Mouse (Mus musculus) bone marrow, adult 2 months (tissue): ENCODE data around the gene Sbf2. TPM values are rescaled to one million over a fixed set of nuclear protein-coding genes. Genes with fewer than 3 reads are reported as not detected.
A peak's percentile ranks its signal among the peaks of the same experiment; 100 is the strongest.

Source experiments
- H3K27ac ChIP-seq: fragments of 200-500 bp; 2 replicates; pipeline ENCODE4 v1.5.1; 2012; ENCODE audit warnings: low read depth, mild to moderate bottlenecking, control low read depth, inconsistent platforms, low read length; ENCODE audit not compliant: control insufficient read depth, poor library complexity, insufficient read depth
- H3K4me1 ChIP-seq: fragments of 200-500 bp; 2 replicates; pipeline ENCODE4 v1.6.1; 2011; ENCODE audit warnings: low read length; ENCODE audit not compliant: control insufficient read depth, insufficient read depth
- H3K4me3 ChIP-seq: fragments of 200-500 bp; replicated peaks from 2 replicates; pipeline ENCODE3; 2011; ENCODE audit warnings: mild to moderate bottlenecking, low read depth, low read length, control low read depth; ENCODE audit not compliant: control insufficient read depth
- CTCF ChIP-seq: fragments of 200-500 bp; IDR thresholded peaks from 2 replicates; pipeline ENCODE4 v1.5.1; 2011; ENCODE audit warnings: low read length, control low read depth; ENCODE audit not compliant: control insufficient read depth, insufficient read depth
- POLR2A ChIP-seq: fragments of 200-500 bp; IDR thresholded peaks from 2 replicates; pipeline ENCODE4 v1.6.1; 2011; ENCODE audit warnings: low read depth, mild to moderate bottlenecking, control low read depth, low read length, borderline replicate concordance; ENCODE audit not compliant: control insufficient read depth
- WGBS: fragments of 180-500 bp; shearing (Covaris S2); methylation state at CpG from one replicate; pipeline ENCODE4 v1.1.7; 2018; 5-methylcytosine and 5-hydroxymethylcytosine counted together
- polyA plus RNA-seq: library from polyadenylated mRNA; stranded (reverse); fragments of >200 nt; gene quantifications from 2 replicates; pipeline ENCODE4 v1.2.4, GENCODE M21; 2011; ENCODE audit warnings: low replicate concordance; ENCODE audit not compliant: missing spikeins, insufficient read depth, insufficient read length

Sbf2 gene
- polyA plus RNA-seq, 1 experiment, result 11.1 TPM

DNA sequence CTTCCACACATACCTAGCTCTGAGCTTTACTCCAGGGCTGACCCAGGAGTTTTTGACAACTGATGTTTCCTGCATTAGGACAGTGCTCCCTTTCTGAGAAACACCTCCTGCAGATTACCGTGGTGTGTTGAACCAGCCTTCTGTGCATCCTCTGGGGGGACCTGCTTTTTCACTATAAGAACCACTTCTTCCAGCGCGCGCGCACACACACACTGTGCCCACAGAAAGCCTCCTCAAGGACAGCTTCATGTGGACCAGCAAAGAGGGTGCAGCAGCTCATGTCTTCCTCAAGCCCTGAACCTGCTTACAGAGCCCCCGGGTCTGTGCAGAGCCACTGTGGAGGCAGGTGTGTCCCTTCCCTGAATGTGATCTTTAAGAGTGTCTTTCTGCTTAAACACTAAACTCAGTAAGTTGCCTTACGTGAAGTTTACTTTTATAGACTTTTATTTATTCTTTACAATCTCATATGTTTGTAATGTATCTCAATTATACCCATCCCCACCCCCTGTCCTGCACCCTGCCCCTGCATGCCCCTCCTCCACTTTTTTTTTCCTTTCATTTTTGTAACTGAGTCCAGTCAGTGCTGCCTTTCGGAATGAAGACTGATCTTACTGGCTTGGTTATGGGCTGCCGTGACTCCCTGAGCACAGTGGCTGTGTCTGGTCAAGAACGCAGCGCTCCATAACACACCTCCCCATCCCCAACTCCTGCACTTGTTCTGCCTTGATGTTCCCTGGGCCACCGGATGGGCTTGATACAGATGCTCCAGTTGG is 329.5 kb downstream of the Sbf2 start:
- H3K4me3 ChIP-seq, result no peak overlapping the region
- WGBS, result 88% methylated on average over 12 of the region's 12 CpGs
- H3K27ac ChIP-seq, result peak overlapping the region; percentile 3; the same call in 1 of the 2 replicates
- TF ChIP-seq CTCF (no peak), POLR2A (no peak)
- H3K4me1 ChIP-seq, result no peaks in the 10 kb centered on the region; the same call in none of the 2 replicates

DNA sequence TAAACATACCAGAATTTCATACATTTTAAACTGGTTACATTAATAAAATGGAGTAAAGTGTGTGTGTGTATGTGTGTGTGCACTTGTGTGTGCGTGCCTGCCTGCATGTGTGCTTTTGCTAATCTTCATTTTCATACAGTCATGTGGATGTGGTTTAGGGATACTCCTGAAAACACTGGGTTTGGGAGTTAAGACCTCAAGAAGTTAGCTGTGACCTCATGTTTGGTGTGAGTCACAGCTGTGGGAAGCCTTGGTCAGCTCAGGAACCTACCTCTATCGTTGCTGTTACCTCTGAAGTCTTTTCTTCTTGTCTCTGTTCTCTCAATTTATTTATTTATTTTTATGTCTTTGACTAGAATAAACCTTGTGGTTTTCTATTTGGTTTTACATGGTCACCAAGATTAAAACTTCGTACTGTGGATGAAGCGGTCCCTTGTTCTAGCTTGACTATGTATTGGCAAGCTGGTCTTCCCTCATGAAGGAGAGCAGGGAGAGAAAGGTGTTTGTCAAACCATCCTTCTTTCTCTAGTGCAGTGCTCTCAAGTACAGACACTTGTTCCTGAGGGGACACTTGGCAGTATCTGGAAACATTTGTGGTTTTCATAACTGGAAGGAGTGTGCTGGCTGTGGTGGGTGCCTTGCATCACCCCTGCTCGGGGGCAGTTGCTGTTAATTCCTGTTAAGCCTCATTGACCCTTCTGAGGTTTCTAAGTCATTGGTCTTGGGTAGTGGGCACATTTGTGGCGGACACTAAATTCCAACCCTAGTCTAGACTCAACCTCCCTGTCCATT is 331.0 kb downstream of the Sbf2 start:
- WGBS, result 42% methylated on average over 6 of the region's 6 CpGs
- TF ChIP-seq POLR2A (no peak), CTCF (no peak)
- no peak overlapping the region for H3K27ac ChIP-seq
- H3K4me3 ChIP-seq, result no peak overlapping the region
- no peaks in the 10 kb centered on the region; the same call in none of the 2 replicates for H3K4me1 ChIP-seq

DNA sequence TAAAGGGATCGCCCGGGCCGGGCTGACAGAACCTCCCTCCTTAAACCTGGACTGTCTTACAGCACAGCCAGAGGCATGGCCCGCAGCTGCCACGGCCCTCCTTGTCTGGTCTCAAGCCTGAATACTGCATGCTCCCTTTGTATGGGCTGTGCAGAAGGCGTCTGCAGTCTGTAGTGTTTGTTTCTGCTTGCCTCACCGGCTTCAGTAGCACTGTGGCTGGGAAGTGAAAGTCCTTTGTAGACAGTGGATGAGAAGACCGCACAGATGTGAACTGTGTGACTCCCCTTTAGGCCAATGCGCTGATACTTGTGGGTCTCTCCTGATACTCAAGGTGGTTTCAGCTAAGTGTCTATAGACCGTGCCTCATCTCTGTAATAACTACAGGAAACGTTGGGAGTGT is 331.9 kb downstream of the Sbf2 start:
- H3K4me1 ChIP-seq, result peaks cover 3% of the 10 kb centered on the region
- 54% methylated on average over 11 of the region's 11 CpGs for WGBS

DNA sequence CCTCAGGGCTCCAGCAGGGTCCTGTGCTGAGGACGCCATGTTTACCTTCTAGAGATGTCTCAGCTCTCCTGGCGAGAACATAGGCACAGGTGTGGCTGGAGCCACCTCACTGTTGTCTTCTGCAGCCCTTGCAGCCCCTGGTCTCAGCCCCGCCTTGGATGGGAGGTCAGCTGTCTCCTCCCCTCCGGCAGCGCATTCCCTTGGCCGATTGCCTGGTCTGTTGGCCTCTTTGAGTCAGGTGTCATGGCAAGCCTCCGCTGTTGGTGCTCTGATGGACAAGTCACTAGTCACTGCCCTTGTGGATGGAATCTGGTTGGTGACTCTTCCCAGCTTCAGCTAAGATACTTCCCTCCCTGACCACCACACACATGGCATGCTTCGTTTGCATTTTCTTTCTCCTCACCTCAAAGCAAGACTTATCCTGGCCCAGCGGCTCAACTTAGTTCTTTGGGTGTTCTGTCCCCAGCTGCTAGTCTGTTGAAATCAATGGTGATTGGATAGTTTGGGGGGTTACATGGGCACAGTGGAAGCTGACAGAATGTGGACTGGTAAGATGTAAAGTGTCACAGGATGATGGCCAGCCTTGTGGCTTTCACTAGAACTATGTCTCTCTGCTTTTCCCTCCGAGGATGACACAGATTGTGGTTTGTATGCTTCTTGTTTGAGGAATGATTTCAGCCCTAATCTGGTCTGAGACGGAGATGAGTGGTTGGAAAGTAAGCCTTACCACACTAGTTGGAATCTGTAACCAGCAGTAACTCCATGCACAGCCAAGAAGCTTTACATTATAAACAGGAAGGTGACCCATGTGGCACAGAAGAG is 333.1 kb downstream of the Sbf2 start:
- Histone ChIP-seq H3K27ac (no peak overlapping the region), H3K4me1 (peaks cover 5% of the 10 kb centered on the region), H3K4me3 (no peak overlapping the region)
- TF ChIP-seq CTCF (no peak), POLR2A (no peak)
- 76% methylated on average over 11 of the region's 11 CpGs for WGBS

More for the DNA sequence above, 331.9 kb downstream of the Sbf2 start:
- Histone ChIP-seq H3K4me3 (no peak overlapping the region), H3K27ac (no peak overlapping the region)
- TF ChIP-seq POLR2A (no peak), CTCF (no peak)

GRCm38 (mm10) chr7:110279183-110279582 is 335.5 kb downstream of the Sbf2 start:
- TF ChIP-seq POLR2A, result no peak
- no peak for TF ChIP-seq CTCF
- Histone ChIP-seq H3K4me1 (peaks cover 5% of the 10 kb centered on the region), H3K4me3 (no peak overlapping the region), H3K27ac (no peak overlapping the region)
- WGBS, result 86% methylated on average over 4 of the region's 4 CpGs

- no peak for TF ChIP-seq CTCF
- no peak for TF ChIP-seq POLR2A
- Histone ChIP-seq H3K4me1 (peaks cover 5% of the 10 kb centered on the region), H3K4me3 (no peak overlapping the region), H3K27ac (no peak overlapping the region)
- 64% methylated on average over 5 of the region's 5 CpGs for WGBS
These were observed 336.9 kb downstream of the Sbf2 start for GRCm38 (mm10) chr7:110277734-110278245.

DNA sequence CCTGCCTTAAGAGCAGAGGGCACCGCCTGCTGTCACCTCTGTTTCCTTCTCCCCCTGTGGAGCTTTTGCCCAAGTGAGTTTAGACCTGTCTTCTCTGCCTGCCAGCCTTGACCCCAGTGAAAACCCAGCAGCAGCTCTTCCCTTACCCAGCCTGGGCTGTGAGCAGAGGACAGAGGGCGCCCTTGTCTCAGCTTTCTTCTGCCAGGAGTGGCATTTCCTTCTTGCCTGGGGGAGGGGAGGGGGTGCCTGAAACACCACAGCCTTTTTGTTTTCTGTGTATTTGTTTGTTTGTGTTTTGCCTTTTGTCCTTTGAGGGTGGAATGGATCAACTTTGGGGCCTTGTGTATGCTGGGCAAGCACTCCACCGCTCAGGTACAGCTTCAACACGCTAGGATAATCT is 342.3 kb downstream of the Sbf2 start:
- TF ChIP-seq CTCF, result peak; percentile 36; the same call in 1 of the 2 replicates
- TF ChIP-seq POLR2A, result no peak
- 77% methylated on average over 4 of the region's 4 CpGs for WGBS
- H3K27ac ChIP-seq, result no peak overlapping the region
- H3K4me3 ChIP-seq, result no peak overlapping the region
- peaks cover 9% of the 10 kb centered on the region; the same call in 1 of the 2 replicates for H3K4me1 ChIP-seq
